Mouse (Mus musculus): ENCODE measurements around the gene Qsox1. TPM values are rescaled to one million over a fixed set of nuclear protein-coding genes. Genes with fewer than 3 reads are reported as not detected.
A peak's percentile ranks its signal among the peaks of the same experiment; 100 is the strongest.

The Qsox1 gene
- 26.1 and 26.2 TPM in 2 replicates for polyA plus RNA-seq (2016; fragmentation: Nextera tagmentation; extraction: Ambion mirVana)

DNA sequence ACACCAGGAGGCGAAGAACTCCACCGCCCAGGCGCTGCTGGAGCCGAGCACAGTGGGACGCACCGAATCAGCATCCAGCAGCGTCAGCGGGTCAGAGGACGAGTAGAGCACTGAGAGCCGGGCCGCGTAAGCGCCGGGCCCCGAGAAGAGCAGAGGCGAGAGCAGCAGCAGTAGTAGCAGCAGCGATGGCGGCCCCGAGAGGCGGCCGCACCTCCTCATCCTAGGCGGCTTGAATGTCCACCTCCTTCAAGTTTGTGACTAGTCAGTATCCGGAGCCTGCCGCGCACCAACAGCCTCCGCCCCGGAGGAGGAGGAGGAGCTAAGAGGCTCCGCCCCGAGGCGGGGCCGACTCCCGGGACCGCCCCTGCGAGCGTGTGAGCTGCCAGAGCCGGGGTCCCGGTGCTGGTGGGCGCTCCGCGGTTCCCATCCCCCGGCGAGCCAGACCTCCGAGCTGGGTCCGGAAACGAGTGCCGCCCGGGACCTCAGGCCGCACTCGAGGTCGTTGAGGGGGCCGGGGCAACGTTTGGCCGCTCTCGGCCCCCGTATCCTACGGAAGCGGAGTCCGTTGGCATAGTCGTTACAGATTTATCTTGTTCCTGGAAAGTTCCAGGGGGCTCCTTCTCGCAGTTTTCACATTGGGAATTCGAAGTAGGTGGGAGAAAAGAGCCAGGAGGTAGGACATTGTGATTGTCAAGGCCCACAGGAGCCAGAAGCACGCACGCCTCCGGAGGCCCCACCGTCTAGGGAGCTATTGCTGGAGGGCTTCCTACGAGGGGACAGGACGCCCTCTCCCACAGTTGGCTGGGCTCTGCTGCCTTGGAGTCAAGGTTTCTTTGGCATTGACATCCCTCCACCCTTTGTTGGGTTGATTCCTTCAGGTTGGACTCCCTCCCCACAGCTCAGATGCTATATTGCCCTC, at the start of gene Qsox1:
Gene Qsox1, minus strand, starts transcription at position 309 of the 919 bp plus-strand sequence.
- Histone ChIP-seq H3K27me3 (replicated peaks) (no peaks in the 10 kb centered on the region), H3K4me3 (peak within 1 kb of the TSS; percentile 84), H3K9ac (peak within 1 kb of the TSS; percentile 85), H3K36me3 (peaks cover 6% of the 10 kb centered on the region; the same call in 1 of the 2 replicates), H3K27ac (peak within 1 kb of the TSS; percentile 79), H3K9me3 (replicated peaks) (no peaks in the 10 kb centered on the region), H3K4me1 (peaks cover 59% of the 10 kb centered on the region), H3K4me2 (peak within 1 kb of the TSS; percentile 94)
- peak; percentile 95 for ATAC-seq
- WGBS (ENCODE audit: insufficient replicate concordance) = 1% methylated on average over 64 of the region's 67 CpGs

DNA sequence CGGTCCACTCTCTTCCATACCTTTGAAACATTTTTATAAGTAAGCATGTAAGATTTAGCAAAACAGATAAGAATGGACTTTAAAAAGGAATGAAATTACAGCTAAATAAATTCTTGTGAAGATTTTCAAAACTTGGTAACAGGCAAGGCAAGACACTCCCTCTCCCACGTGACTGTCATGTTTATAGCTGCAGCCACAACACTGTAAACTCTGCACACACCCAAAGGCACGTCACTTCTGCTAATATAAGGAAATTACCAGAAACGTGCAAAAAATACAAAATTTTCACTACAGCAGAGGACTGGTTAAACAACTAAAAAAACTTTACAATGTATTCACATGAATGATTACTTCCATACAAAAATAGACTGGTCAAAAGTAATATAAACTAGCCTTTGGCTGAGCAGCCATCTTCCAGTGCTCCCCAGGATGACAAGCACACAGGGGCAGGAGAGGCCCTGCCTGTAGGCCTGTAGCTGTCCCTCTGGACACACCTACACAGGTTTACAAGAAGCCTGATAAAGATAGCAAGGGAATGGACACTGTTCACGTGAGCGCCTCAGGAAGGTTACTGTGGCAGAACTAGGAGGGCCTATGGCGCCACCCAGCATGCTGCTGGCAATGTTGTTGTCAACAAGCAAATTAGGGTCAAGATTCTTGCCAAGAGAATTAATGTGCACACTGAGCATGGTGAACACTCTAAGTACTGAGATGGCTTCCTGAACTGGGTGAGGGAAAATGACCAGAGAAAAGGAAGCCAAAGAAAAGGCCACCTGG, 42.4 kb upstream of the Qsox1 start:
- WGBS (ENCODE audit: insufficient replicate concordance) = 76% methylated on average over 7 of the region's 7 CpGs
- no peaks in the 10 kb centered on the region for H3K27me3 ChIP-seq (replicated peaks)
- peaks cover 24% of the 10 kb centered on the region for H3K4me1 ChIP-seq
- no peak overlapping the region for H3K4me2 ChIP-seq
- H3K36me3 ChIP-seq = peaks cover 81% of the 10 kb centered on the region
- H3K9me3 ChIP-seq (replicated peaks) = no peaks in the 10 kb centered on the region
- no peak overlapping the region for H3K4me3 ChIP-seq
- no peak for ATAC-seq
- H3K9ac ChIP-seq = no peak overlapping the region
- H3K27ac ChIP-seq = no peak overlapping the region

GRCm38 (mm10) chr1:155853009-155853408, 40.3 kb upstream of the Qsox1 start:
- Histone ChIP-seq H3K27me3 (replicated peaks) (no peaks in the 10 kb centered on the region), H3K36me3 (peaks cover 76% of the 10 kb centered on the region), H3K27ac (peak overlapping the region; percentile 27), H3K4me2 (peak overlapping the region; percentile 11; the same call in 1 of the 2 replicates), H3K4me3 (no peak overlapping the region), H3K4me1 (peaks cover 24% of the 10 kb centered on the region), H3K9ac (no peak overlapping the region), H3K9me3 (replicated peaks) (no peaks in the 10 kb centered on the region)
- 60% methylated on average over 5 of the region's 5 CpGs for WGBS (ENCODE audit: insufficient replicate concordance)
- peak; percentile 86 for ATAC-seq

- Histone ChIP-seq H3K9ac (no peak overlapping the region), H3K4me1 (peaks cover 19% of the 10 kb centered on the region), H3K36me3 (peaks cover 41% of the 10 kb centered on the region), H3K4me2 (no peak overlapping the region), H3K27ac (no peak overlapping the region), H3K9me3 (replicated peaks) (no peaks in the 10 kb centered on the region), H3K4me3 (no peak overlapping the region), H3K27me3 (replicated peaks) (no peaks in the 10 kb centered on the region)
- no peak for ATAC-seq
- 63% methylated on average over 5 of the region's 5 CpGs for WGBS (ENCODE audit: insufficient replicate concordance)
Observed at GRCm38 (mm10) chr1:155844235-155844634, 31.5 kb upstream of the Qsox1 start.

DNA sequence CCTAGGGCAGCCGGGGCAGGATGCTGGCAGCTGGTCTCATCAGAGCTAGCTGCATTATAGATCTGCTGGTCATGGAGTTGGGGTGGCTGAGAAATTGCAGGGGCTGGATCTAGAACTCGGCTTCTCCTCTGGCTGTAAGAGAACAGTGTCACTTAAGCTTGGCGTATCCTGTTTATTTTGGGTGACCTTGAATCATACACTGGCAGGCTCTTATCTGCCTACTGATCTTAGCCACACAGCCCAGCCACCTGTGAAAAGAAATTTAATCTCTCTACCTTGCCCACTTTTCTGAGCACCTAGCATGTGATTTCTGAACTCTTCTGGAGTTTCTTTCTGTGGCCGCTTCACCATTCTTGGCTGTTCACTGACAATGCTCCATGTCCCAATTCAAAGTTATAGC, 30.8 kb upstream of the Qsox1 start:
- no peak overlapping the region for H3K4me3 ChIP-seq
- H3K4me2 ChIP-seq = no peak overlapping the region
- peaks cover 38% of the 10 kb centered on the region for H3K36me3 ChIP-seq
- H3K9ac ChIP-seq = no peak overlapping the region
- no peak for ATAC-seq
- no peaks in the 10 kb centered on the region for H3K27me3 ChIP-seq (replicated peaks)
- H3K4me1 ChIP-seq = peaks cover 19% of the 10 kb centered on the region
- H3K9me3 ChIP-seq (replicated peaks) = no peaks in the 10 kb centered on the region
- H3K27ac ChIP-seq = no peak overlapping the region
- 74% methylated on average over 4 of the region's 4 CpGs for WGBS (ENCODE audit: insufficient replicate concordance)

DNA sequence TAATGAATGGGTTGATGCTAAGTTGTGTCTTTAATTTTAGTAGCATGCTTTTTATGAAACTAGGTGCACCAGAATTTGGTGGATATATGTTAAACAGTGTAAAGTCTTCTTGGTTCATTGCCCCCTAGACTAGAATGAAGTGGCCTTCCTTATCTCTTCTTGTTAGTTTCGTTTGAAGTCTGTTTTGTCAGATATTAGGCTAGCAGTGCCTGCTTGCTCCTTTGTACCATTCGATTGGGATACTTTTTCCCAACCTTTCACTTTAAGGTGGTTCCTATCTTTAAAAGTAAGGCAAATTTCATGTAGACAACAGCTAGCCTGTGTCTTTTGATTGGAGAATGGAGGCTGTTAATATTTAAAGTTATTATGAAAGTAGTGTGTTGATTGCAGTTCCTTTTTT, 23.0 kb upstream of the Qsox1 start:
- Histone ChIP-seq H3K9ac (0 out of 2 replicates have a peak overlapping the region, but pooled peaks have one; percentile 36), H3K4me3 (no peak overlapping the region), H3K36me3 (0 out of 2 replicates have a peak, but pooled peaks cover 3% of the 10 kb centered on the region), H3K27me3 (replicated peaks) (no peaks in the 10 kb centered on the region), H3K4me1 (peaks cover 14% of the 10 kb centered on the region), H3K9me3 (replicated peaks) (no peaks in the 10 kb centered on the region), H3K4me2 (peak overlapping the region; percentile 43), H3K27ac (peak overlapping the region; percentile 79)
- ATAC-seq = peak; percentile 87
- 11% methylated on average over 2 of the region's 2 CpGs for WGBS (ENCODE audit: insufficient replicate concordance)

DNA sequence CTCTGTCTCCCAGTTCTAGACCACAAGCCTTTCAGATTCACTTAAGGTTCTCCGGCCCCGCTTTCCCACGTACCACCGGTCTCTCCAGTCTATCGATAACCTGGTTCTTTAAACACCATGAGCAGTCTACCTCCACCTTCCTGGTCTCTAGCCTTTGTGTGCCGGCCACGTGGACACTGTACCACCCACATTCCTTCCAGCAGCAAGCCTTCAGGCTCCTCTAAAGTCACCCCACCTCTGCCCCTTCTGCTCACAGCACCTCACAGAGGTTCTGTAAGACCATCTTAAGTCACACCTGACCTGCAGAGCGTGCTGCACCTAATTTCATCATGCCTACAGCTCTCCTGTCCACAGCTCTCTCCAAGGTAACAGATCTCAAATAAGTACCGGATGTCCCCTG, 20.9 kb upstream of the Qsox1 start:
- Histone ChIP-seq H3K36me3 (0 out of 2 replicates have a peak, but pooled peaks cover 3% of the 10 kb centered on the region), H3K4me2 (no peak overlapping the region), H3K9me3 (replicated peaks) (no peaks in the 10 kb centered on the region), H3K4me3 (no peak overlapping the region), H3K4me1 (peaks cover 14% of the 10 kb centered on the region), H3K9ac (no peak overlapping the region), H3K27me3 (replicated peaks) (no peaks in the 10 kb centered on the region), H3K27ac (no peak overlapping the region)
- WGBS (ENCODE audit: insufficient replicate concordance) = 86% methylated on average over 9 of the region's 9 CpGs
- ATAC-seq = no peak

DNA sequence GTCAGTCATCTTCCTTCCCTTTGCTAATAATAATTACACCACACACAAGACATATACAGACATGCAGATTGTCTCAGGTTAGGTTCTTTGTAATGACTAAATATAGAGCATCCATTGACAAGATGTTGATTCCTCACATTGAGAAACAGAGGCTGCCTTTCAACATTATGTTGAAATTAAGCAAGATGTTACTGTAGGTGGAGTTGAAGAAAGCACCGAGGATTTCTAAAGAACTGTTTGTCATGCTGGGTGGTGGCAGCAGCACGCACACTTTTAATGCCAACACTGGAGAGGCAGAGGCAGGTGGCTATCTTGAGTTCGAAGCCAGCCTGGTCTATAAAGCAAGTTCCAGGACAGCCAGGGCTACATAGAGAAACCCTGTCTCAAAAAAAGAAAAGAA, 19.3 kb upstream of the Qsox1 start:
- no peaks in the 10 kb centered on the region for H3K27me3 ChIP-seq (replicated peaks)
- no peak overlapping the region for H3K4me2 ChIP-seq
- WGBS (ENCODE audit: insufficient replicate concordance) = 78% methylated on average over 3 of the region's 3 CpGs
- ATAC-seq = no peak
- H3K27ac ChIP-seq = no peak overlapping the region
- H3K9me3 ChIP-seq (replicated peaks) = no peaks in the 10 kb centered on the region
- peaks cover 26% of the 10 kb centered on the region for H3K4me1 ChIP-seq
- H3K9ac ChIP-seq = no peak overlapping the region
- H3K4me3 ChIP-seq = no peak overlapping the region
- no peaks in the 10 kb centered on the region for H3K36me3 ChIP-seq

GRCm38 (mm10) chr1:155830861-155831260, 18.2 kb upstream of the Qsox1 start:
- ATAC-seq = no peak
- no peaks in the 10 kb centered on the region for H3K36me3 ChIP-seq
- WGBS (ENCODE audit: insufficient replicate concordance) = 66% methylated on average over 6 of the region's 6 CpGs

GRCm38 (mm10) chr1:155827703-155828295, 15.1 kb upstream of the Qsox1 start:
- Histone ChIP-seq H3K27me3 (replicated peaks) (no peaks in the 10 kb centered on the region), H3K9ac (no peak overlapping the region), H3K27ac (no peak overlapping the region), H3K9me3 (replicated peaks) (no peaks in the 10 kb centered on the region), H3K4me2 (no peak overlapping the region), H3K4me1 (peaks cover 16% of the 10 kb centered on the region), H3K36me3 (no peaks in the 10 kb centered on the region), H3K4me3 (no peak overlapping the region)
- ATAC-seq = no peak
- WGBS (ENCODE audit: insufficient replicate concordance) = 52% methylated on average over 8 of the region's 8 CpGs

More at GRCm38 (mm10) chr1:155830861-155831260, 18.2 kb upstream of the Qsox1 start:
- H3K27me3 ChIP-seq (replicated peaks) = no peaks in the 10 kb centered on the region
- H3K4me3 ChIP-seq = no peak overlapping the region
- H3K4me2 ChIP-seq = no peak overlapping the region
- H3K9me3 ChIP-seq (replicated peaks) = no peaks in the 10 kb centered on the region
- no peak overlapping the region for H3K9ac ChIP-seq
- H3K4me1 ChIP-seq = peaks cover 20% of the 10 kb centered on the region
- H3K27ac ChIP-seq = no peak overlapping the region

DNA sequence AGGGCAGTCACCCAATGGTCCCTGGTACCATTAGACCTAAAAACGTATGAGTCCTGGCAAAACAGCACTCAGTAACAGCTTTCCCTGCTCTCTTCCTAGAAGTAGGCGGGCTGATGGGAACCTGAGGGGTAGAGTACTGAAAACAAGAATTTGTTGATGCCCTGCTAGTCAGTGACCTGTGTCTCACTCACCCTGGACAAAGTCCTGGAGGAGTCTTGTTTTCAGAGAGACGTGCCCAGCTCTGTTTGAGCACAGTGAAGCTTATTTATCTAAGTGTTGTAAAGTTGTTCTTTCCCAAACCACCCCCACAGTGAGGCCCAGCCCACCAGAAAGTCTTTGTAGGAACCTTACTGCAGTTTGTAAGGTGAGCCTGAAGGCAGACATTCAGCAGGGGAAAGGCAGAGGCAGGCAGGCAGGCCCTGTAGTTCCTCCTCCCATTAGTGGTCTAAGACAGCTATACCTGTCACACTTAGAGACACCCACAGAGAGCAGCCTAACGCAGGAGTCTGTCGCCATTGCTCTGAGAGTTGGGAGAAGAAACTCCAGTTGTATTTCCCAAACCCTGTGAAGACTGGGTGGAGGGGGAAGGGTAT, 14.2 kb upstream of the Qsox1 start:
- 60% methylated on average over 5 of the region's 5 CpGs for WGBS (ENCODE audit: insufficient replicate concordance)
- H3K27me3 ChIP-seq (replicated peaks) = no peaks in the 10 kb centered on the region
- H3K9me3 ChIP-seq (replicated peaks) = no peaks in the 10 kb centered on the region; the same call in 1 of the 2 replicates
- no peak overlapping the region for H3K4me3 ChIP-seq
- H3K27ac ChIP-seq = no peak overlapping the region
- no peak overlapping the region for H3K9ac ChIP-seq
- no peak overlapping the region for H3K4me2 ChIP-seq
- H3K4me1 ChIP-seq = peaks cover 16% of the 10 kb centered on the region
- ATAC-seq = no peak
- no peaks in the 10 kb centered on the region for H3K36me3 ChIP-seq
